Mouse (Mus musculus): Measurements from ENCODE around the gene Cox7a2l. TPM values are rescaled to one million over a fixed set of nuclear protein-coding genes. Genes with fewer than 3 reads are reported as not detected.

Gene Cox7a2l
- polyA plus RNA-seq, 1 experiment from 2014 or later: 138 TPM

DNA sequence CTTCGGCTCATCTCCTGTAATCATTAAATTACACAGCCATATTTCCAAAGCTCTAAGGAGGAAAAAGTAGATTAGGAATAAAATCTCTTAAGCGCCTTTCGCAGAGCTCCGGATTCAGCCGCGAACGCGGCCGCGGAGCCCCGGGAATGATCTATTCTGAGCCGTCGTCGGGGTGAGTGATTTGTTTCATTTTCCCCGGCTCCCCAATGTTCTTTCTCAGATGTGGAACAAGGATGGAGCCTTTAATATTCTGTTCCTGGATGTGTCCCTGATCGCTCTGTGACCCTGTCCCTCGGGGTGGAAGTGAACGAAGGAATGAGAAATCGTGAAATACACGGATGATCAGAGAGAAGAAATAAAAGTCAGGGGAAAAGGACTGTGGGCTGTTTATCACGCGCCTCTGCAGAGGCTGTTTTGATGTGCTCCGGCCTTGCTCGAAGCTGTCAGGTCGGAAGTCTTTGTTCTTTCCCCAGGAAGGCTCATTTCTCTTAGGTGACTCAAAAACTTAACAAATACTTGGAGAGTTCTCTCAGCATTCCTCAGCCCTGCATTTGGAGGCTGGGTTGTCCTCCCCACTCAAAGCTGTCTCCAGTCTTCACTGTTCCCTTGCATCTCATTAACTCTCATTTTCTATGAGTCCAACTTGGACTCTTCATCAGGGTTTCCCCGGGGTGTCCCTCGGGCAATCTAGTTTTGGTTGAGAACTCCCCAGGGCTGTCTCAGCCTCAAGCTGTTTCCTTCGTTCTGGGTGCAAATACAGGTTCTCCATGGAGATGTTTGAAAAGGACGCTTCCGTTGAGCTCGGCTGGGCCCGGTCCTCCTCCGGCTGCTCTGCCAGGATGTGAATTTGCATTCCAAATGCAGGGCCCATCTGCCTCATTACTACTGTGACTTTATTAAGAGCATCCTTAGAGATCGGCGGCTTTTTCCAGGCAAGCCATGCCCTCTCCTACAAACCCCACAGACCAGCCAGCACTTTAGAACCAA, 28.9 kb upstream of the Cox7a2l start:
- peak overlapping the region; percentile 60 for H3K4me2 ChIP-seq (replicated peaks)
- ATAC-seq (ENCODE audit: low FRiP score, low read depth): no peak
- no peaks in the 10 kb centered on the region for H3K36me3 ChIP-seq
- WGBS: 6% methylated on average over 35 of the region's 35 CpGs
- peaks cover 54% of the 10 kb centered on the region for H3K27me3 ChIP-seq
- peak overlapping the region; percentile 38 for H3K4me3 ChIP-seq
- H3K4me1 ChIP-seq: peaks cover 14% of the 10 kb centered on the region
- H3K9ac ChIP-seq: peak overlapping the region; percentile 4; the same call in 1 of the 2 replicates
- H3K9me3 ChIP-seq: no peaks in the 10 kb centered on the region
- no peak overlapping the region for H3K27ac ChIP-seq

DNA sequence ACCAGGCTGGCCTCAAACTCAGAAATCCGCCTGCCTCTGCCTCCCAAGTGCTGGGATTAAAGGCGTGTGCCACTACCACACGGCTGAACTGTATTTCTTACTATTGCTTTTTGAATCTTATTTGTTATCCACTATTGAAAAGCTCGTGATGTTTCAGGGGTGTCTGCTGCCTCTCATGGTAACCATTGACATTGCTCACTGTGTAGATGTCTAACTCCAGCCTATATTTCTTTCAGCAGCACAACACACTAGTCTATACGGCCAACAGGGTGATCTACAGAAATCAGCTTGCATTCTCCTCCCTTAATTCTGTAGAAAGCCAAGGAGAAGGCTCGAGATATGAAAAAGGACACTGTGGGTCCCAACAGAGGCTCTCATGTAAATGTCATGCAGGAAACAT, 28.1 kb upstream of the Cox7a2l start:
- no peaks in the 10 kb centered on the region for H3K36me3 ChIP-seq
- no peak for ATAC-seq (ENCODE audit: low FRiP score, low read depth)
- peaks cover 55% of the 10 kb centered on the region for H3K27me3 ChIP-seq
- 80% methylated on average over 6 of the region's 6 CpGs for WGBS
- peak overlapping the region; percentile 38 for H3K4me3 ChIP-seq
- no peak overlapping the region for H3K27ac ChIP-seq
- no peak overlapping the region for H3K9ac ChIP-seq
- H3K4me2 ChIP-seq (replicated peaks): peak overlapping the region; percentile 60
- peaks cover 14% of the 10 kb centered on the region for H3K4me1 ChIP-seq
- no peaks in the 10 kb centered on the region for H3K9me3 ChIP-seq

DNA sequence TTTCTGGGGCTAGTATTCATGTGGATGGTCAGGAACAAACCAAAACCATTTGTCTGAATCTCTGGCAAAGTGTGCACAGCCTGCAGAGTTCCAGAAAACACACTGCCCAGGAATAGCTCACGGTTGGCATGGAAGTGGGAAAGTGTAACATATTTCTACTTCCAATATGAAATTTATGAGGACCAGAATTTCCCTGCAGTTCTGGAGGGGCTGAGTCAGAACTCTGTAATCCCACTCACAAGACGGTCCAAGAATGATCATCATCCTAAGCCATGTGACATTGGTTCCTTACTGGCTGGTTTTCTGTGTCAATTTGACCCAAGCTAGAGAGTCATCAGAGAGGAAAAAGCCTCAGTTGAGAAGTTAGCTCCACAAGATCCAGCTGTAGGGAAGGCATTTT, 25.3 kb upstream of the Cox7a2l start:
- H3K4me2 ChIP-seq (replicated peaks): no peak overlapping the region
- 77% methylated on average over 2 of the region's 2 CpGs for WGBS
- no peak overlapping the region for H3K27ac ChIP-seq
- no peak overlapping the region for H3K4me3 ChIP-seq
- no peaks in the 10 kb centered on the region for H3K36me3 ChIP-seq
- H3K9me3 ChIP-seq: no peaks in the 10 kb centered on the region
- H3K4me1 ChIP-seq: peaks cover 10% of the 10 kb centered on the region
- H3K27me3 ChIP-seq: peaks cover 44% of the 10 kb centered on the region
- ATAC-seq (ENCODE audit: low FRiP score, low read depth): no peak
- no peak overlapping the region for H3K9ac ChIP-seq

DNA sequence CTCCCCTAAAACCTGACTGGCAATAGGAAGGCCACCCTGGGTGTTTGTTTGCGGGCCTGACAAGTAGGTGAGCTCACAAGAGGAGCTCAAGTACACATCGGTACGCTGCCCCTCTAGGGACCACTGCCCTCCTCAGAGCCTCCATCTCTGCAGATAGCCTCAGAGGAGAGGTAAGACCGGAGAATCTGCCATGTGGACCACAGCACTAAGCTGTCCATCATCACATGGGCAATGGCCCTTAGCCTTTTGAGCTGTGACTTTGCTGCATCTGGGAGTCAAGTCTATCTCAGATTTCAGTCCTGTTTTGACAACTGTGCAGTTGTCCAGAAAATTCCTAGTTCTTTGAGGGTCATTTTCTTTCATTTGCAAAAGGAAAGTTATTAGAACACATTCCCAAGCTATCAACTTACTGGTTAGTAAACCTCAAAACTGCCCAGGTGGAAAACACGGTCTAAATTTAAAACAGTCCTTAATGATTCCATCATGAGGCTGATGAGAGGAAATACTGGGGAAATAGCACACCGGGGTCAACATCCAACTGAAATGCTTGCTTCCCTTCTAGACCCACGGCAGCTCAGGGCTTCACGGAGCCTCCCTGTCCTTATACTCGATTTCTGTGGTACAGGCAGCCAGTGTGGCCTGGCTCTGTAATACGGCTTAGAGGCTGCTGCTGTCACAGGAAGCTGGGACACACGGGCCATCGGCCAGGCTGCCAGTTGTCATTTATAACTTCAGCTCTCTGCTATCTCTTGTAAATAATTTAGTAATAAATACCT, 22.3 kb upstream of the Cox7a2l start:
- Histone ChIP-seq H3K4me1 (no peaks in the 10 kb centered on the region), H3K27ac (no peak overlapping the region), H3K9ac (no peak overlapping the region), H3K4me3 (no peak overlapping the region), H3K4me2 (replicated peaks) (no peak overlapping the region), H3K9me3 (peaks cover 1% of the 10 kb centered on the region), H3K27me3 (peaks cover 16% of the 10 kb centered on the region), H3K36me3 (no peaks in the 10 kb centered on the region)
- no peak for ATAC-seq (ENCODE audit: low FRiP score, low read depth)
- 54% methylated on average over 12 of the region's 12 CpGs for WGBS

DNA sequence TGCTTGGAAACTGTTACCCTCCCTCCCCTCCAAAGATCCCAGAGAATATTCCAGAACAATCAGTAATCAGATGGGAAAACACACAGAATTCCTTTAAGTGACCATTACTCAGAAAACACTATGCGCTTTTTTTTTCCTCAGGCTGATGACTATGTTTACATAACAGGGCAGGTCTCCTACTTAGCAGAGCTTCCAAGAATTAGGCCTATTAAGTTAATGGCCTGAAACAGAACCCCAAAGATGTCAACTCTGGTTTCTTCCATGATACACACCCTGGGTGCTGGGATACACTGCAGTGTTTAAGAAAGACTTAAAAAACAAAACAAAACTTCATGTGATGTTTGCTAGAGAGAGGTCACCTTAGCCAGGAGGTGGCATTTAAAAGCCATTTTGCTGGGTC, 21.6 kb upstream of the Cox7a2l start:
- WGBS: 67% methylated on average over 1 of the region's 1 CpGs

DNA sequence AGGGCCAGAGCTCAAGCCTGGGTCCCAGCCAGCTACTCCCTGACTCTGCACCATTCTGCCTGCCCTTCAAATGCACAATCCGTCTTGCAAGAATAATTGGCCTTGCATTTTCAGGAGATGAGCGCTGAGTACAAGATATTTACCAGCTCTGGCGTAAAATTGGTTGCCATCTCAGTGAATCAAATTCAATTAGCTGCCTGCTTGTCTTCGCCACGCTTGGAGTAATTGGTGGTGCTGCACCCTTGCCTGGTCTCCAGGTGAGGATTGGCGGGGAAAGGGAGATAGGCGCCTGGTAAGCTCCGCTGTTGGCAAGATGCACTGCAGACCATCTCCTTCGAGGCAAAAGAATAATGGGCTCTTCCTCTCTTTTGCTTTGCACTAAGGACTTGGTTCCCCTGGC, 21.0 kb upstream of the Cox7a2l start:
- no peaks in the 10 kb centered on the region for H3K4me1 ChIP-seq
- ATAC-seq (ENCODE audit: low FRiP score, low read depth): no peak
- H3K27me3 ChIP-seq: peaks cover 13% of the 10 kb centered on the region; the same call in 1 of the 2 replicates
- 80% methylated on average over 9 of the region's 9 CpGs for WGBS
- no peak overlapping the region for H3K9ac ChIP-seq
- H3K4me3 ChIP-seq: no peak overlapping the region
- H3K9me3 ChIP-seq: peaks cover 3% of the 10 kb centered on the region
- H3K36me3 ChIP-seq: no peaks in the 10 kb centered on the region
- H3K27ac ChIP-seq: no peak overlapping the region
- no peak overlapping the region for H3K4me2 ChIP-seq (replicated peaks)

More for the DNA sequence above, 21.6 kb upstream of the Cox7a2l start:
- ATAC-seq (ENCODE audit: low FRiP score, low read depth): no peak
- H3K36me3 ChIP-seq: no peaks in the 10 kb centered on the region
- H3K9ac ChIP-seq: no peak overlapping the region
- H3K4me3 ChIP-seq: no peak overlapping the region
- H3K9me3 ChIP-seq: peaks cover 3% of the 10 kb centered on the region
- no peak overlapping the region for H3K27ac ChIP-seq
- no peak overlapping the region for H3K4me2 ChIP-seq (replicated peaks)
- H3K4me1 ChIP-seq: no peaks in the 10 kb centered on the region
- peaks cover 13% of the 10 kb centered on the region; the same call in 1 of the 2 replicates for H3K27me3 ChIP-seq

DNA sequence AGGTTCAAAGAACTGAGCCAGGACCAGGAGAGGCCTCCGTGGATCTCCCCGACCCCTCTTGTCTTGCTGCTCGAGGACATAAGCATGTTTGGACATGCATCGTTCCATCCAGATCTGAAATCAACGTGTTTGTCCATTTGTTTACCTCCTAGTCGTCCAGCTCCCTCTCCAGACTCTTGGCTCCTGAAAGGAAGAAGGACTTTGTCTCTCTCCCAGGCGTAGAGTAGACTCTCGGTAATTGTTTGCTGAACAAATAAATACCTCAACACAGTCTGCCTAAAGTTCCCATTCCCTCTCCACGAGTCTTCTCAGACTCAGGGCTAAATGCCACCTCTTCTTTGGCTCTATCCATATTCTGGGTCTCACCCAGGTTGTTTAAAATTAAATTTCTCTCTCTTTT, 16.0 kb upstream of the Cox7a2l start:
- Histone ChIP-seq H3K4me1 (peaks cover under 1% of the 10 kb centered on the region), H3K4me3 (no peak overlapping the region), H3K4me2 (replicated peaks) (no peak overlapping the region), H3K9me3 (peaks cover 3% of the 10 kb centered on the region), H3K27me3 (peaks cover 6% of the 10 kb centered on the region; the same call in 1 of the 2 replicates), H3K9ac (no peak overlapping the region), H3K36me3 (no peaks in the 10 kb centered on the region), H3K27ac (no peak overlapping the region)
- no peak for ATAC-seq (ENCODE audit: low FRiP score, low read depth)
- WGBS: 70% methylated on average over 9 of the region's 9 CpGs

DNA sequence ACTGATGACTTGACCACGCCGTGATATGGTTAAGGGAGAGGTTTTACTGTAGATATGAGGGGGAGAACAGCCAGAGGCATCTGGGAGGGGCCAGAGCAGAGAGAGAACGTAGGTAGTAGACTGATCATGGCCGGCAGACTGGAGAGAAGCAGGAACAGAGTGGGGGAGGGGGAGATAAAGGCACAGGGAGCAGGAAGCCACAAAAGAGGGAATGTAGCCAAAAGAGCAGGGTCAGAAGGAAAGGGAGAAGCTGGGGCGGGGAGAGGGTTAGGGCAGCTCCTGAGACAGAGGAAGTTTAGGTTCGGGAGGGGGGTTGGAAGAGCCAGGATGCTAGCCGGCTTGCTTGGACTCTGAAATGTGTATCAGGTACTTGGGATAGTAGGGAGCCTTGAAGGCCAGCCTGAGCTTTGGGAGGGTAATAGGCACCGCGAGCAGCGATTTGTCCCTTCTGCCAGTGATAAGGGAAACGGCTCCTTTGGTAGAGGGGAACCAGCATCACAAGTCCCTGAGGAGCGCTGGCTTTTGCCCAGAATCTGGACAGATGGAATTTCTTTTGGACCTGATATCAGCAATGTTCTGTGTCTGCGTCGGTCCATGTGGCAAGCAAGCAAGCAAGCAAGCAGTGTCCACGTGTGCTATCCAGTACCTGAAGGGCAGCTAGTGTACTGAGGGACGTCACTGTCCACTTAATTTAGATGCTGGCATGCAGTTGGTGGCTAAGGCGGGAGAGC, 10.7 kb upstream of the Cox7a2l start:
- H3K4me3 ChIP-seq: peak overlapping the region; percentile 15; the same call in 1 of the 2 replicates
- H3K4me2 ChIP-seq (replicated peaks): peak overlapping the region; percentile 54
- no peaks in the 10 kb centered on the region for H3K36me3 ChIP-seq
- peaks cover 22% of the 10 kb centered on the region for H3K4me1 ChIP-seq
- H3K9ac ChIP-seq: no peak overlapping the region; the same call in 1 of the 2 replicates
- peak; percentile 60; the same call in 1 of the 2 replicates for ATAC-seq (ENCODE audit: low FRiP score, low read depth)
- H3K9me3 ChIP-seq: no peaks in the 10 kb centered on the region
- WGBS: 30% methylated on average over 17 of the region's 17 CpGs
- H3K27me3 ChIP-seq: no peaks in the 10 kb centered on the region
- no peak overlapping the region for H3K27ac ChIP-seq

DNA sequence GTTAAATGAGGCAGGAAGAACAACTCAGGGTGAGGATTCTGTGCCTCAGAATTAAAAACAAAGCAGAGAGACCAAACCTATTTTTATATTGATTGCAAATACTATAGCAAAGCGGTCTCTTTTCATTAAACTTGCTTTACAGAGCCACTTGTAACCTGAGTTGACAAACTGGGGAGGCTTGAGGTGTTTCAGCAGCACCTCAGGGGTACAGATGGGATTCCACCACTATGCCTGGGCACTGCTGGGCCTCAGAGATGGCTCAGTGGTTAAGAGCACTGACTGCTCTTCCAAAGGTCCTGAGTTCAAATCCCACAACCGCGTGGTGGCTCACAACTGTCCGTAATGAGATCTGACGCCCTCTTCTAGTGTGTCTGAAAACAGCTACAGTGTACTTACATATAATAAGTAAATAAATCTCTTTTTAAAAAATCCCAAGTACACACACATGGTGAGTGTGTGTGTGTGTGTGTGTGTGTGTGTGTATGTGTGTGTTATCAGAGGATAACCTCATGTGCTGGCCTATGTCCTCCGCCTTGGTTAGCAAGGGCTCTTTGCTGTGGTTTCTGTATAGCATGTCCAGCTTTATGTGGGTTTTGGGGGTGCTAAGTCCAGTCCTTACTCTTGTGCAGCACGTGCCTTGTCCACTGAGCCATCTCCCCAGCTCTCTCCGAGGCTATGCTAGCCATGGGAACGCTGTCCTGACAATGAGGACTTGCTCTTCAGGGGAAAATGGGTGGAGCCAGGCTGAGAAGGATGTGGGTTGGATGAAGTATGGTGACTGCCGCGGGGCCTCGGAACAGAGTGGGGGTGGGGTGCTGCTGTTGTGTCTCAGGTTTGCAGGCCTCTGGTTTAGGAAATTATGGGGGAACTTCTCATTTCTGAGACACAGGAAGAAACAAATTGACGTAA, 9.7 kb upstream of the Cox7a2l start:
- ATAC-seq (ENCODE audit: low FRiP score, low read depth): peak; percentile 64; the same call in 1 of the 2 replicates
- Histone ChIP-seq H3K36me3 (no peaks in the 10 kb centered on the region), H3K4me3 (0 out of 2 replicates have a peak overlapping the region, but pooled peaks have one; percentile 15), H3K4me1 (peaks cover 22% of the 10 kb centered on the region), H3K9ac (no peak overlapping the region), H3K4me2 (replicated peaks) (peak overlapping the region; percentile 54), H3K27me3 (no peaks in the 10 kb centered on the region), H3K9me3 (no peaks in the 10 kb centered on the region), H3K27ac (no peak overlapping the region)
- 28% methylated on average over 13 of the region's 13 CpGs for WGBS

DNA sequence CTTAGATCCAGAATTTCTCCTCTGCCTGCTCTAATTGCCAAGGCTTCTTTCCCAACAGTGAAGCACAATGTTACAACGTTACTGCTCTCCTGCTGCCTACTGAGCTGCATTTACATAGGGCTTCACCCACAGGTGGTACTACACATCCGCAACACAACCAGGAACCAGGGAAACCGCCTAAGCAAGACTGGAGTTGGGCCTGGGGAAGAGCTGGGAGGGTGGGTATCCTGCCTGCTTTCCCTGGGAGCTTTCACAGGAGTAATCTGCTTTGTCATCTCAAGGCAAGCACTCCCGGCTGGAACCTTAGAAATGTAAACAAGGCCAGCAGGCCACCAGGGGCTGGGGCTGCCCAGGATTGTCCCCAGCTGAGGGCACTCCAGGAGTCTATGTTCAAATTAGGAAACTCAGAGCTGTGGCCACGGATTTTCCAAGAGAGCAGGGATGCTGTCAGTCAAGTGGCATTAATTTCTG, 9.0 kb upstream of the Cox7a2l start:
- H3K27me3 ChIP-seq: no peaks in the 10 kb centered on the region
- no peak overlapping the region for H3K9ac ChIP-seq
- H3K4me1 ChIP-seq: peaks cover 22% of the 10 kb centered on the region
- no peak for ATAC-seq (ENCODE audit: low FRiP score, low read depth)
- no peak overlapping the region for H3K27ac ChIP-seq
- H3K9me3 ChIP-seq: no peaks in the 10 kb centered on the region
- no peak overlapping the region for H3K4me3 ChIP-seq
- WGBS: 14% methylated on average over 5 of the region's 5 CpGs
- peak overlapping the region; percentile 9; the same call in 1 of the 2 replicates for H3K4me2 ChIP-seq (replicated peaks)
- H3K36me3 ChIP-seq: no peaks in the 10 kb centered on the region

DNA sequence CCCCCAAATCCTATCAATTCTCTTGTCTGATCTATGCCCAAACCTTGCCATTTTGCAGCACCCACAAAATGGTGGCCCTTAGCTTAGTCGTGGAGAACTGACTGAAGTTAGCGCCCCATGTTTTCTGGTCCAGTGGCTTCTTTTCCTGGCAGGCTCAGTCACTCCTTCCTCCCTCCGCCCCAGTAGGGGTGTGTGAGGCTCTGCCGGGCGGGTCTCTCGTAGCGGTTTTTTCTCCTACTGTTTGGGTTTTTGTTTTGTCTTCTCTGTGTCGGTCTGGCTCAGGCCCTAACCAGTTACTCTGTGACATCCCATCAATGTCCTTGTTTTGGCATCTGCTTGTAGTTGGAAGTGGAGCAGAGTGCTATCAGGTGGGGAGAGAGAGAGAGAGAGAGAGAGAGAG, 8.5 kb upstream of the Cox7a2l start:
- Histone ChIP-seq H3K4me3 (no peak overlapping the region), H3K36me3 (no peaks in the 10 kb centered on the region), H3K9me3 (no peaks in the 10 kb centered on the region), H3K4me1 (peaks cover 22% of the 10 kb centered on the region), H3K9ac (no peak overlapping the region), H3K4me2 (replicated peaks) (0 out of 2 replicates have a peak overlapping the region, but pooled peaks have one; percentile 0), H3K27me3 (no peaks in the 10 kb centered on the region), H3K27ac (no peak overlapping the region)
- WGBS: 18% methylated on average over 8 of the region's 8 CpGs
- no peak for ATAC-seq (ENCODE audit: low FRiP score, low read depth)

All from limb, embryonic 13.5 days (tissue).